Mouse (Mus musculus) central nervous system, embryonic 18 days (tissue): ENCODE measurements around the gene Ggt5. TPM values are rescaled to one million over a fixed set of nuclear protein-coding genes. Genes with fewer than 3 reads are reported as not detected.

Experiments
- polyA plus RNA-seq: library from polyadenylated mRNA; depleted of rRNA; stranded (reverse); fragments of >200 nt; gene quantifications from 2 replicates; pipeline ENCODE4 v1.2.3, GENCODE M21; 2012; rRNA removed

The Ggt5 gene
- 4.5 and 4.8 TPM in 2 replicates for polyA plus RNA-seq

GRCm38 (mm10) chr10:75589129-75589528 lies at the start of gene Ggt5:
Ggt5 (plus strand) TSS chr10:75589340.

GRCm38 (mm10) chr10:75559676-75560548 lies 29.2 kb upstream of the Ggt5 start, which contains the start of gene Lrrc75b:
Lrrc75b (minus strand) TSS chr10:75560330.

DNA sequence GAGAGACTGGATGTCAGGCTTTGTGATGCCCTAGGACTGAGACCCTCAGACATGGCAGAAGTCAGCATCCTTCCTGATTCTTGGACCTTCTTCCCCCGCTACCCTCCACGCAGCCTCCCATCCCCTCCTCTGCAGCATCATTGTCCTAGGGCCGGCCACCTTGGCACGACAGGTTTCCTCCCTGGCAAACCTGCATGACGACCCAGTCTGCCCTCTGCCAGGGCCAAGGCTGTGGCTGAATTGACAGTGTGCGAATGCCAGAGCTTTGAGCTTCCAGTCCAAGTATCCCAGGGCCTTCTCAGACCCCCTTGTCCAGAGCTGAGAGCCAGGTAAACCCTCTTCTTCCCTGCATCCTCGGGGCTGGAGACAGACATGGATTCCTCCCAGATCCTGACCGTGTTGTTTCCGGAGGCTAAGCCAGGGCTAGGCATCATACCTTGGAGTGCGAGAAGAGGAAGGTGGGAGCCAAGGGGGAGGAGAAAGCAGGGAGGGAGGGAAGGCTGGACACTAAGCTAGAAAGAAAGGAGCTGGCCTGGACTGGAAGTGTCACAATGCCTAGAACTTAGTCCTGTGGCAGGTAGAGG lies 28.0 kb upstream of the Ggt5 start, which contains the start of gene Ggt1:
Ggt1 (plus strand) TSS at position 534 of the 584 bp plus-strand sequence.

DNA sequence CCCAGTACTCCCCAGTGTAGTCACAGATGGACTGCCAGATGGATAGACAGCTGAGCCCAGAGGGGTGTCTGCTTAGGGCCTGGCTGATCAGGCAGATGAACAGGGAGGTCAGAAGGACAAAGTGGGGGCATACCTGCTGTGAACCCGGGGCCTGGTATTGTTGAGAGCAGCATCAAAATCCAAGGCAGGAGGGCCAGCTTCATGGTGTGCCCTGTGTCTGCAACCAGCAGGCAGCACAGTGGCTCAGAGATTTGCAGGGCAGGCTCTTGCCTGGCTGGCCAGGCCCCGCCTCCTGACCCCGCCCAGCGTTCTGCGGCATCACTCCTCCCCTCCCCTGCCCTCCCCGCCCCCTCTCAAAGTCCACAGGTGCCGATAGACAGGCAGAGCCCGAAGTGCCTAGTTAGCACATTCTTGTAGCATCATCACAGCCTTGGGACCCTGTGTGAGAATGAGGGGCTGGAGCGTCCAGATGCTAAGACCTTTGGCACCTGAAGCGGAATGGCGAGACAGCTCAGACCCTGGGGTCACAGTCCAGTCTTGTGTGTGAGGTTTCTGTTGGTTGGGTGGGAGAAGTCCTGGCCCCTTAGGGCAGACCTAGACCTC lies 54.7 kb downstream of the Ggt5 start, which contains the start of gene Susd2:
Susd2 (minus strand) TSS at position 268 of the 603 bp plus-strand sequence.

Other genes with a start within 250 kb of the Ggt5 start
- 0.09 and 0.19 TPM in 2 replicates for gene Upb1, start 188.2 kb upstream of the Ggt5 start, polyA plus RNA-seq
- 74.1 and 91.5 TPM in 2 replicates for gene Snrpd3, start 71.8 kb upstream of the Ggt5 start, polyA plus RNA-seq
- gene Gucd1, start 71.4 kb upstream of the Ggt5 start, polyA plus RNA-seq: 18.3 and 20.1 TPM in 2 replicates
- gene Lrrc75b, start 29.0 kb upstream of the Ggt5 start, polyA plus RNA-seq: 29.3 and 30.3 TPM in 2 replicates
- 2.7 and 3.3 TPM in 2 replicates for gene Ggt1, start 27.7 kb upstream of the Ggt5 start, polyA plus RNA-seq
- gene Susd2, start 54.7 kb downstream of the Ggt5 start, polyA plus RNA-seq: 4.4 and 6.0 TPM in 2 replicates
- gene Cabin1, start 175.0 kb downstream of the Ggt5 start, polyA plus RNA-seq: 43.5 and 45.6 TPM in 2 replicates
- gene Ddt, start 184.1 kb downstream of the Ggt5 start, polyA plus RNA-seq: 51.3 and 55.5 TPM in 2 replicates
- not detected in 2 replicates for gene Gm20441, start 191.6 kb downstream of the Ggt5 start, polyA plus RNA-seq
- 0.79 and 1.1 TPM in 2 replicates for gene Gstt3, start 192.1 kb downstream of the Ggt5 start, polyA plus RNA-seq
- 21.6 and 28.9 TPM in 2 replicates for gene Gstt1, start 209.2 kb downstream of the Ggt5 start, polyA plus RNA-seq
- gene Gstt4, start 233.2 kb downstream of the Ggt5 start, polyA plus RNA-seq: not detected in 2 replicates
- gene Gstt2, start 248.1 kb downstream of the Ggt5 start, polyA plus RNA-seq: 6.7 and 9.0 TPM in 2 replicates